Mouse (Mus musculus): ENCODE measurements around the gene Urgcp. TPM values are rescaled to one million over a fixed set of nuclear protein-coding genes. Genes with fewer than 3 reads are reported as not detected.

Gene Urgcp
- polyA plus RNA-seq, 1 experiment: 45.5 TPM

DNA sequence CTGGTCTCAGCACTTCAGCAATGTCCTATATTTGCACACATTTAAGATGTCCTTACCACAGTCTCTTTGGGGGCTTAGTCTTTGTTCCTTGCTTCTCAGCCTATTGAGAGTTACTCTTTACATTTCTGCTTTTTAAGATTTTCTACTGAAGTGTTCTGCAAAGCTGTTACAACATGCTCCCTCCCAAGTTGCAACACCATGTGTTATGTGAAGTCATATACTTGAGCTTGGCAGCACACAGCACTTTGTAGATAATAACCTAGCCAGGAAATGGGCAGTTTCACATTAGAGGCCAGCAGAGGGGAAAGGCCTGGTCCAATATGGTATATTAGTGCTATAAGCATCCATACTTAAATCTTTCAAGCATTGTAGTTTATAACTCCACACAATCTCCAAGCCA, 23.6 kb upstream of the Urgcp start:
- no peak for TF ChIP-seq POLR2A (IDR thresholded peaks at IDR 0.05; ENCODE audit: low read depth, low read length)
- TF ChIP-seq CTCF (IDR thresholded peaks at IDR 0.05; ENCODE audit: extremely low read depth, insufficient read length, insufficient replicate concordance, low read depth, low read length): no peak
- H3K4me1 ChIP-seq (ENCODE audit: control insufficient read depth, insufficient read depth, insufficient read length, low read length): peaks cover 27% of the 10 kb centered on the region

DNA sequence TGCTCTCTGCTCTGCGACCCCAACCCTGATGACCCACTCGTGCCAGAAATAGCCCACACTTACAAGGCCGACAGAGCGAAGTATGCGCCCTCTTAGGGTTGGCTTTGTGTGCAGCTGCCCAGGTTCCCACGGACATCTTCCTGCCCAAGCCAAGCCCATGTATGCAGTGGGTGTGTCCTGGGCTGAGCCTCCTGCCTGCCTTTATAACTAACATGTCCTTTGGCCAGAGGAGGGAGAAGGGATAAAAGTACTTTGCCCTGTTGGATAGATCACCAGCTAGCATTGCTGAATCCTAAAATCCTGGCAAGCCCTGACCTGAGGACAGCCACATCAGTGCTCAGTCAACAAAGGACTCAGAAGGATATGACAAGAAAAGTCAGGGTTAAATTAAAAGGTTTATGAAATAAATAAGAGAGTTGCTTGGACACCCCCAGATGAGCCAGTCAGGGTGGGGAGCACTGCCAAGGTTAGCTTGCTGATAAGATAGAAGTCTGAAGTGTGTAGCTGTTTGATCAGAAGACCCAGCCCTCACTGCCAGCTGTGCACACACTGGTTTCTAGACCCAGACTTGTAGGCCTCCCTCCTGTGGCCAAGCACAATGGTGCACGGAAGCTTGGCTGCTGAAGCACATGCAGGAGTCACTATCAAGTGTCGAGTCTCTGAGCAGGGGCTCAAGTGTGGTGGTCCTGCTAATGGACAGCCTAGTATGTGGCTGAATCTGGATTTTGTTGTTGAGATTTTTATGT, 20.2 kb upstream of the Urgcp start:
- WGBS: 23% methylated on average over 8 of the region's 8 CpGs
- H3K36me3 ChIP-seq (ENCODE audit: control insufficient read depth, insufficient read depth, low read length): no peaks in the 10 kb centered on the region
- TF ChIP-seq CTCF (IDR thresholded peaks at IDR 0.05; ENCODE audit: extremely low read depth, insufficient read length, insufficient replicate concordance, low read depth, low read length) (peak; percentile 40; the same call in 1 of the 2 replicates), POLR2A (IDR thresholded peaks at IDR 0.05; ENCODE audit: low read depth, low read length) (peak; percentile 35; the same call in 1 of the 2 replicates)
- H3K4me1 ChIP-seq (ENCODE audit: control insufficient read depth, insufficient read depth, insufficient read length, low read length): peaks cover 15% of the 10 kb centered on the region
- H3K27ac ChIP-seq (ENCODE audit: insufficient read depth, low read depth, low read length): peak overlapping the region; percentile 83
- H3K27me3 ChIP-seq (ENCODE audit: control insufficient read depth, insufficient read depth, low read length): no peaks in the 10 kb centered on the region
- H3K4me3 ChIP-seq (ENCODE audit: low read depth, low read length): peak overlapping the region; percentile 46

More for the DNA sequence above, 23.6 kb upstream of the Urgcp start:
- no peaks in the 10 kb centered on the region for H3K36me3 ChIP-seq (ENCODE audit: control insufficient read depth, insufficient read depth, low read length)
- H3K27me3 ChIP-seq (ENCODE audit: control insufficient read depth, insufficient read depth, low read length): no peaks in the 10 kb centered on the region
- no peak overlapping the region for H3K4me3 ChIP-seq (ENCODE audit: low read depth, low read length)
- no peak overlapping the region for H3K27ac ChIP-seq (ENCODE audit: insufficient read depth, low read depth, low read length)

GRCm38 (mm10) chr11:5780035-5780499, 17.9 kb upstream of the Urgcp start:
- 78% methylated on average over 6 of the region's 6 CpGs for WGBS
- H3K27ac ChIP-seq (ENCODE audit: insufficient read depth, low read depth, low read length): no peak overlapping the region
- TF ChIP-seq POLR2A (IDR thresholded peaks at IDR 0.05; ENCODE audit: low read depth, low read length): no peak
- TF ChIP-seq CTCF (IDR thresholded peaks at IDR 0.05; ENCODE audit: extremely low read depth, insufficient read length, insufficient replicate concordance, low read depth, low read length): no peak
- H3K27me3 ChIP-seq (ENCODE audit: control insufficient read depth, insufficient read depth, low read length): no peaks in the 10 kb centered on the region
- H3K4me3 ChIP-seq (ENCODE audit: low read depth, low read length): no peak overlapping the region
- H3K4me1 ChIP-seq (ENCODE audit: control insufficient read depth, insufficient read depth, insufficient read length, low read length): peaks cover 12% of the 10 kb centered on the region
- no peaks in the 10 kb centered on the region for H3K36me3 ChIP-seq (ENCODE audit: control insufficient read depth, insufficient read depth, low read length)

GRCm38 (mm10) chr11:5778481-5778880, 16.3 kb upstream of the Urgcp start:
- Histone ChIP-seq H3K27ac (ENCODE audit: insufficient read depth, low read depth, low read length) (no peak overlapping the region), H3K27me3 (ENCODE audit: control insufficient read depth, insufficient read depth, low read length) (no peaks in the 10 kb centered on the region), H3K36me3 (ENCODE audit: control insufficient read depth, insufficient read depth, low read length) (no peaks in the 10 kb centered on the region), H3K4me1 (ENCODE audit: control insufficient read depth, insufficient read depth, insufficient read length, low read length) (peaks cover 9% of the 10 kb centered on the region), H3K4me3 (ENCODE audit: low read depth, low read length) (no peak overlapping the region)
- peak; percentile 53; the same call in 1 of the 2 replicates for TF ChIP-seq CTCF (IDR thresholded peaks at IDR 0.05; ENCODE audit: extremely low read depth, insufficient read length, insufficient replicate concordance, low read depth, low read length)
- no peak for TF ChIP-seq POLR2A (IDR thresholded peaks at IDR 0.05; ENCODE audit: low read depth, low read length)
- 76% methylated on average over 2 of the region's 2 CpGs for WGBS

- Histone ChIP-seq H3K27me3 (ENCODE audit: control insufficient read depth, insufficient read depth, low read length) (no peaks in the 10 kb centered on the region), H3K4me1 (ENCODE audit: control insufficient read depth, insufficient read depth, insufficient read length, low read length) (no peaks in the 10 kb centered on the region), H3K27ac (ENCODE audit: insufficient read depth, low read depth, low read length) (no peak overlapping the region), H3K36me3 (ENCODE audit: control insufficient read depth, insufficient read depth, low read length) (peaks cover 12% of the 10 kb centered on the region), H3K4me3 (ENCODE audit: low read depth, low read length) (no peak overlapping the region)
- no peak for TF ChIP-seq POLR2A (IDR thresholded peaks at IDR 0.05; ENCODE audit: low read depth, low read length)
- no peak for TF ChIP-seq CTCF (IDR thresholded peaks at IDR 0.05; ENCODE audit: extremely low read depth, insufficient read length, insufficient replicate concordance, low read depth, low read length)
- WGBS: 85% methylated on average over 6 of the region's 6 CpGs
These were observed 3.8 kb upstream of the Urgcp start for GRCm38 (mm10) chr11:5766019-5766418.

DNA sequence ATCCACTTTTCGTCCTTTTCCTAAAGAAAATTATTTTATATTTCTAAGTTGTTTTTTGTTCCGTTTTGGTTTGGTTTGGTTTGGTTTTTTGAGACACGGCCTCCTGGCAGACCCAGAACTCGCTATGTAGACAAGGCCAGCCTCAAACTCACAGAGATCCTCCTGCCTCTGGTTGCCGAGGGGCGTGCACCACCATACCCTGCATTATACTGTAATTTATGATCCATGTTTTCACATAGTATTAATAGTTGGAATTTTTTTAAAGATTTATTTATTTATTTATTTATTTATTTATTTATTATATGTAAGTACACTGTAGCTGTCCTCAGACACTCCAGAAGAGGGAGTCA, 432 bp upstream of the Urgcp start:
- peaks cover 3% of the 10 kb centered on the region; the same call in 1 of the 2 replicates for H3K4me1 ChIP-seq (ENCODE audit: control insufficient read depth, insufficient read depth, insufficient read length, low read length)
- H3K36me3 ChIP-seq (ENCODE audit: control insufficient read depth, insufficient read depth, low read length): peaks cover 4% of the 10 kb centered on the region; the same call in 1 of the 2 replicates
- TF ChIP-seq CTCF (IDR thresholded peaks at IDR 0.05; ENCODE audit: extremely low read depth, insufficient read length, insufficient replicate concordance, low read depth, low read length) (no peak), POLR2A (IDR thresholded peaks at IDR 0.05; ENCODE audit: low read depth, low read length) (no peak)
- no peaks in the 10 kb centered on the region for H3K27me3 ChIP-seq (ENCODE audit: control insufficient read depth, insufficient read depth, low read length)
- H3K4me3 ChIP-seq (ENCODE audit: low read depth, low read length): peak overlapping the region; percentile 47
- H3K27ac ChIP-seq (ENCODE audit: insufficient read depth, low read depth, low read length): no peak overlapping the region
- WGBS: 9% methylated on average over 6 of the region's 6 CpGs

DNA sequence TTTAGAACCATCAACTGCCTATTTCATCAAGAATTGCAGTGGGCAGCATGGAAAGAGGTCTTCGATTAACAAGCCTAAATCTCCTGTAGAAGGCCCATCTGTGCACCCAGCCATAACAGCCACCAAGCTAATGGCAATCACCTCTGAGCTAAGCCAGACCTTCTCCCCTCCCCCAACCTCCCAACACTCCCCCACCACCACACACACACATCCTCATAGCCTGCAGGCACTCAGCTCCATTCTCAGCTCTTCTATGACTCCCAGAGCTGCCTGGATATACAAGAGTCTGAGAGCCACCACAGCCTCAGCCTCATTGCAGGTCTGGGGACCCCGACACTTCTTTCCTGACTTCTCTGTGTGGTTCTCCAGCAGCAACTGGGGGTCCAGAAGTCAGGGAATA, 8.4 kb downstream of the Urgcp start:
- Histone ChIP-seq H3K4me1 (ENCODE audit: control insufficient read depth, insufficient read depth, insufficient read length, low read length) (no peaks in the 10 kb centered on the region), H3K27me3 (ENCODE audit: control insufficient read depth, insufficient read depth, low read length) (no peaks in the 10 kb centered on the region), H3K36me3 (ENCODE audit: control insufficient read depth, insufficient read depth, low read length) (no peaks in the 10 kb centered on the region), H3K27ac (ENCODE audit: insufficient read depth, low read depth, low read length) (no peak overlapping the region), H3K4me3 (ENCODE audit: low read depth, low read length) (no peak overlapping the region)
- TF ChIP-seq POLR2A (IDR thresholded peaks at IDR 0.05; ENCODE audit: low read depth, low read length) (no peak), CTCF (IDR thresholded peaks at IDR 0.05; ENCODE audit: extremely low read depth, insufficient read length, insufficient replicate concordance, low read depth, low read length) (no peak)
- WGBS: 91% methylated on average over 2 of the region's 2 CpGs

All from small intestine, adult 2 months (tissue).